Mouse (Mus musculus) thymus, postnatal 14 days (tissue): Measurements from ENCODE around the gene Wdr83.

ENCODE experiments used
- DNase-seq: peaks from one replicate; pipeline ENCODE4 v3.0.0; 2021

Wdr83 gene

GRCm38 (mm10) chr8:85076001-85076400 is 5.1 kb downstream of the Wdr83 start:
- DNase-seq = no peak

- no peak for DNase-seq
Observed at GRCm38 (mm10) chr8:85074617-85075016, 6.5 kb downstream of the Wdr83 start.

- DNase-seq = no peak
Observed at GRCm38 (mm10) chr8:85074167-85074566, 6.9 kb downstream of the Wdr83 start.

- DNase-seq = no peak
Observed at GRCm38 (mm10) chr8:85073041-85073612, 8.0 kb downstream of the Wdr83 start.

- DNase-seq = no peak
Observed at GRCm38 (mm10) chr8:85072364-85072929, 8.7 kb downstream of the Wdr83 start.

- peak; percentile 91 for DNase-seq
Observed at GRCm38 (mm10) chr8:85071514-85072281, 9.4 kb downstream of the Wdr83 start, which contains the start of gene Dhps. Gene Dhps, plus strand, starts transcription at chr8:85071757.

GRCm38 (mm10) chr8:85071041-85071440 is 10.1 kb downstream of the Wdr83 start:
- peak; percentile 14 for DNase-seq

GRCm38 (mm10) chr8:85067982-85068381 is 13.1 kb downstream of the Wdr83 start, which contains the start of gene Gm5741:
Gene Gm5741, minus strand, starts transcription at chr8:85067982.
- peak; percentile 2 for DNase-seq

GRCm38 (mm10) chr8:85067155-85067554 is 14.0 kb downstream of the Wdr83 start:
- DNase-seq = no peak

GRCm38 (mm10) chr8:85065213-85065612 is 15.9 kb downstream of the Wdr83 start:
- no peak for DNase-seq

GRCm38 (mm10) chr8:85062603-85063002 is 18.5 kb downstream of the Wdr83 start:
- DNase-seq = no peak

GRCm38 (mm10) chr8:85059879-85060616 is 21.1 kb downstream of the Wdr83 start, which contains the start of gene Fbxw9:
Gene Fbxw9, plus strand, starts transcription at chr8:85060055.
- peak; percentile 89 for DNase-seq

GRCm38 (mm10) chr8:85057367-85057766 is 23.7 kb downstream of the Wdr83 start:
- DNase-seq = no peak

- DNase-seq = no peak
Observed at GRCm38 (mm10) chr8:85043619-85044018, 37.5 kb downstream of the Wdr83 start.

GRCm38 (mm10) chr8:85037681-85038531 is 43.2 kb downstream of the Wdr83 start:
- DNase-seq = peak; percentile 85

GRCm38 (mm10) chr8:85037366-85037680 is 43.8 kb downstream of the Wdr83 start:
- DNase-seq = no peak

GRCm38 (mm10) chr8:85036718-85037365 is 44.3 kb downstream of the Wdr83 start, which contains the start of gene Tnpo2:
Gene Tnpo2, plus strand, starts transcription at chr8:85036915.
- peak; percentile 89 for DNase-seq

GRCm38 (mm10) chr8:85036381-85036717 is 44.8 kb downstream of the Wdr83 start:
- no peak for DNase-seq

- DNase-seq = peak; percentile 40
Observed at GRCm38 (mm10) chr8:85035728-85036310, 45.3 kb downstream of the Wdr83 start.

GRCm38 (mm10) chr8:85035165-85035727 is 45.9 kb downstream of the Wdr83 start:
- no peak for DNase-seq

- DNase-seq = peak; percentile 87
Observed at GRCm38 (mm10) chr8:85034764-85035163, 46.3 kb downstream of the Wdr83 start.
